In genomic region chr2:72981075-72981420, GRCm38 (mm10) we compare ENCODE assay signal across 7 mouse cellular contexts. TPM values are rescaled to one million over a fixed set of nuclear protein-coding genes. Genes with fewer than 3 reads are reported as not detected.
A peak's percentile ranks its signal among the peaks of the same experiment; 100 is the strongest.
DNase-seq lines count a peak whose midpoint lies in the region; ATAC-seq and TF ChIP-seq lines count a peak whose summit lies in the region.

No protein-coding gene starts in this region.

- no peaks in the 10 kb centered on the region for H3K9me3 ChIP-seq in lung, postnatal 0 days (ENCODE audit: low read length)
- H3K9me3 ChIP-seq in forebrain, embryonic 12.5 days: no peaks in the 10 kb centered on the region
- no peaks in the 10 kb centered on the region for H3K9me3 ChIP-seq in limb, embryonic 14.5 days (ENCODE audit: control insufficient read depth, low read length)
- H3K9me3 ChIP-seq in stomach, embryonic 15.5 days: no peaks in the 10 kb centered on the region

- no peak for ATAC-seq in lung, postnatal 0 days
- ATAC-seq in forebrain, embryonic 12.5 days (ENCODE audit: low FRiP score): no peak
- ATAC-seq in limb, embryonic 14.5 days (ENCODE audit: low FRiP score, low read depth): no peak
- ATAC-seq in stomach, embryonic 15.5 days (ENCODE audit: insufficient read depth, low FRiP score, low read depth): no peak

- peak overlapping the region; percentile 100 for H3K4me3 ChIP-seq in lung, postnatal 0 days (ENCODE audit: low read depth, low read length)
- H3K4me3 ChIP-seq in forebrain, embryonic 12.5 days (replicated peaks): peak overlapping the region; percentile 99
- peak overlapping the region; percentile 89 for H3K4me3 ChIP-seq in limb, embryonic 14.5 days (replicated peaks; ENCODE audit: low read length)
- H3K4me3 ChIP-seq in stomach, embryonic 15.5 days (replicated peaks): peak overlapping the region; percentile 98

- peak overlapping the region; percentile 100 for H3K9ac ChIP-seq in lung, postnatal 0 days (replicated peaks; ENCODE audit: low read depth)
- H3K9ac ChIP-seq in forebrain, embryonic 12.5 days: peak overlapping the region; percentile 100
- H3K9ac ChIP-seq in limb, embryonic 14.5 days (ENCODE audit: low read depth, low read length, severe bottlenecking): peak overlapping the region; percentile 100
- H3K9ac ChIP-seq in stomach, embryonic 15.5 days: peak overlapping the region; percentile 96

- 4% methylated on average over 3 of the region's 3 CpGs for WGBS in lung, postnatal 0 days
- 15% methylated on average over 3 of the region's 3 CpGs for WGBS in forebrain, embryonic 12.5 days
- WGBS in limb, embryonic 14.5 days: 12% methylated on average over 3 of the region's 3 CpGs
- 12% methylated on average over 3 of the region's 3 CpGs for WGBS in stomach, embryonic 15.5 days

- peaks cover 2% of the 10 kb centered on the region; the same call in 1 of the 2 replicates for H3K4me1 ChIP-seq in lung, postnatal 0 days (ENCODE audit: insufficient read depth, low read depth, low read length)
- peaks cover 18% of the 10 kb centered on the region for H3K4me1 ChIP-seq in forebrain, embryonic 12.5 days
- H3K4me1 ChIP-seq in limb, embryonic 14.5 days (ENCODE audit: control insufficient read depth, insufficient read depth, low read length): peaks cover 15% of the 10 kb centered on the region
- peaks cover 6% of the 10 kb centered on the region; the same call in 1 of the 2 replicates for H3K4me1 ChIP-seq in stomach, embryonic 15.5 days

- no peak for TF ChIP-seq CTCF in lung, postnatal 0 days (IDR thresholded peaks at IDR 0.05)

- H3K4me2 ChIP-seq in lung, postnatal 0 days (replicated peaks; ENCODE audit: low read depth, low read length): peak overlapping the region; percentile 73
- H3K4me2 ChIP-seq in forebrain, embryonic 12.5 days: peak overlapping the region; percentile 67
- H3K4me2 ChIP-seq in limb, embryonic 14.5 days (replicated peaks; ENCODE audit: low read depth, low read length, severe bottlenecking): peak overlapping the region; percentile 56
- H3K4me2 ChIP-seq in stomach, embryonic 15.5 days: peak overlapping the region; percentile 66

- H3K36me3 ChIP-seq in lung, postnatal 0 days (ENCODE audit: insufficient read depth, low read length): no peaks in the 10 kb centered on the region
- no peaks in the 10 kb centered on the region for H3K36me3 ChIP-seq in forebrain, embryonic 12.5 days (replicated peaks)
- H3K36me3 ChIP-seq in limb, embryonic 14.5 days (ENCODE audit: control insufficient read depth, insufficient read depth, low read length): 0 out of 2 replicates have a peak, but pooled peaks cover 4% of the 10 kb centered on the region
- no peaks in the 10 kb centered on the region for H3K36me3 ChIP-seq in stomach, embryonic 15.5 days

- TF ChIP-seq POLR2A in limb, embryonic 14.5 days (IDR thresholded peaks at IDR 0.05; ENCODE audit: borderline replicate concordance, extremely low read depth, insufficient read depth, insufficient read length): no peak

- TF ChIP-seq EP300 in lung, postnatal 0 days (IDR thresholded peaks at IDR 0.05): peak; percentile 29; the same call in 1 of the 2 replicates

- H3K27me3 ChIP-seq in lung, postnatal 0 days (replicated peaks; ENCODE audit: insufficient read depth, low read length): no peaks in the 10 kb centered on the region
- no peaks in the 10 kb centered on the region for H3K27me3 ChIP-seq in forebrain, embryonic 12.5 days
- no peaks in the 10 kb centered on the region for H3K27me3 ChIP-seq in limb, embryonic 14.5 days (ENCODE audit: control insufficient read depth, insufficient read depth, low read length)
- H3K27me3 ChIP-seq in stomach, embryonic 15.5 days (replicated peaks): no peaks in the 10 kb centered on the region

- peak overlapping the region; percentile 100 for H3K27ac ChIP-seq in lung, postnatal 0 days (ENCODE audit: low read length)
- H3K27ac ChIP-seq in forebrain, embryonic 12.5 days: peak overlapping the region; percentile 100
- H3K27ac ChIP-seq in limb, embryonic 14.5 days (replicated peaks; ENCODE audit: low read depth, low read length): peak overlapping the region; percentile 100
- peak overlapping the region; percentile 100 for H3K27ac ChIP-seq in stomach, embryonic 15.5 days

- DNase-seq in lung, postnatal 0 days (ENCODE audit: low spot score): no peak
- DNase-seq in lung, postnatal 36 days: no peak
- no peak for DNase-seq in limb, embryonic 14.5 days (ENCODE audit: low spot score)
- no peak for DNase-seq in adrenal gland, adult (ENCODE audit: inconsistent age in 2 of 2, low spot score in 1 of 2)
- DNase-seq in cerebellum, postnatal 36 days: no peak

RNA-seq across cellular contexts. Expression of gene Sp3, which starts 0.8 kb away (rescaled TPM):
- 36.1 and 41.3 TPM in 2 replicates for polyA plus RNA-seq in lung, postnatal 0 days (2015; fragmentation: Nextera tagmentation; extraction: Ambion mirVana)
- 77.9 and 81.8 TPM in 2 replicates for polyA plus RNA-seq in forebrain, embryonic 12.5 days (2016; fragmentation: Nextera tagmentation; extraction: Ambion mirVana)
- polyA plus RNA-seq in limb, embryonic 14.5 days (2012; rRNA removed): 40.3 and 42.4 TPM in 2 replicates
- 70.1 and 75.2 TPM in 2 replicates for polyA plus RNA-seq in limb, embryonic 14.5 days (2014; fragmentation: Nextera tagmentation; extraction: Ambion mirVana)
- 49.2 and 49.8 TPM in 2 replicates for polyA plus RNA-seq in stomach, embryonic 15.5 days (2015; fragmentation: Nextera tagmentation; extraction: Ambion mirVana)

RNA-seq across cellular contexts. Expression of gene Gm11084, which starts 5.5 kb away (rescaled TPM):
- polyA plus RNA-seq in lung, postnatal 0 days (2015; fragmentation: Nextera tagmentation; extraction: Ambion mirVana): not detected in 2 replicates
- polyA plus RNA-seq in forebrain, embryonic 12.5 days (2016; fragmentation: Nextera tagmentation; extraction: Ambion mirVana): not detected in 2 replicates
- polyA plus RNA-seq in limb, embryonic 14.5 days (2012; rRNA removed): not detected in 2 replicates
- not detected in 2 replicates for polyA plus RNA-seq in limb, embryonic 14.5 days (2014; fragmentation: Nextera tagmentation; extraction: Ambion mirVana)
- not detected in 2 replicates for polyA plus RNA-seq in stomach, embryonic 15.5 days (2015; fragmentation: Nextera tagmentation; extraction: Ambion mirVana)
